Mouse (Mus musculus) spleen, adult 2 months (tissue): ENCODE results near the gene Tgfbr2. TPM values are rescaled to one million over a fixed set of nuclear protein-coding genes. Genes with fewer than 3 reads are reported as not detected.

ENCODE experiments used
- DNase-seq, 2 experiments: peaks; one replicate each; pipeline versions ENCODE4 v3.0.0 to v3.0.0-alpha.2; 2012 to 2021; ENCODE audit warnings: low spot score in 2 of 2, low read depth in 1 of 2
- H3K27ac ChIP-seq: fragments of 200-500 bp; 2 replicates; pipeline ENCODE4 v1.5.1; 2012; ENCODE audit warnings: low read length, inconsistent platforms; ENCODE audit not compliant: insufficient read depth
- H3K27me3 ChIP-seq: fragments of 200-500 bp; 2 replicates; pipeline ENCODE4 v1.6.1; 2012; ENCODE audit warnings: mild to moderate bottlenecking, moderate library complexity, low read length, inconsistent platforms; ENCODE audit not compliant: control insufficient read depth, insufficient read depth
- H3K36me3 ChIP-seq: fragments of 200-500 bp; 2 replicates; pipeline ENCODE4 v1.6.1; 2012; ENCODE audit warnings: mild to moderate bottlenecking, low read length, inconsistent platforms; ENCODE audit not compliant: control insufficient read depth, insufficient read depth
- H3K4me1 ChIP-seq: fragments of 200-500 bp; 2 replicates; pipeline ENCODE4 v1.6.1; 2011; ENCODE audit warnings: inconsistent platforms; ENCODE audit not compliant: control insufficient read depth, insufficient read depth, insufficient read length
- H3K4me3 ChIP-seq: fragments of 200-500 bp; 2 replicates; pipeline ENCODE4 v1.5.1; 2011; ENCODE audit warnings: mild to moderate bottlenecking, inconsistent platforms; ENCODE audit not compliant: insufficient read depth, insufficient read length; ENCODE audit errors: extremely low read depth
- CTCF ChIP-seq: fragments of 200-500 bp; IDR thresholded peaks from 2 replicates; pipeline ENCODE4 v1.5.1; 2011; ENCODE audit warnings: mild to moderate bottlenecking, inconsistent platforms; ENCODE audit not compliant: insufficient read depth, insufficient read length, insufficient replicate concordance; ENCODE audit errors: extremely low read depth
- POLR2A ChIP-seq: fragments of 200-500 bp; IDR thresholded peaks from 2 replicates; pipeline ENCODE4 v1.6.1; 2011; ENCODE audit warnings: low read depth, low read length, inconsistent platforms
- WGBS: fragments of 180-500 bp; shearing (Covaris S2); methylation state at CpG from one replicate; pipeline ENCODE4 v1.1.7; 2018; 5-methylcytosine and 5-hydroxymethylcytosine counted together
- polyA plus RNA-seq: library from polyadenylated mRNA; depleted of rRNA; stranded (reverse); fragments of >200 nt; gene quantifications from 2 replicates; pipeline ENCODE4 v1.2.3, GENCODE M21; 2012

The Tgfbr2 gene
- polyA plus RNA-seq, 1 experiment, result 57.1 TPM

GRCm38 (mm10) chr9:116187181-116187731, 12.1 kb upstream of the Tgfbr2 start:
- H3K36me3 ChIP-seq, result no peaks in the 10 kb centered on the region
- DNase-seq, result no peak
- 75% methylated on average over 10 of the region's 10 CpGs for WGBS

GRCm38 (mm10) chr9:116184903-116185302, 9.7 kb upstream of the Tgfbr2 start:
- no peak for DNase-seq
- Histone ChIP-seq H3K4me3 (no peak overlapping the region), H3K27ac (no peak overlapping the region), H3K36me3 (no peaks in the 10 kb centered on the region), H3K27me3 (no peaks in the 10 kb centered on the region), H3K4me1 (peaks cover 31% of the 10 kb centered on the region; the same call in 1 of the 2 replicates)
- WGBS, result 75% methylated on average over 5 of the region's 5 CpGs
- no peak for TF ChIP-seq POLR2A
- no peak for TF ChIP-seq CTCF

More at GRCm38 (mm10) chr9:116187181-116187731, 12.1 kb upstream of the Tgfbr2 start:
- H3K27ac ChIP-seq, result peak overlapping the region; percentile 15; the same call in 1 of the 2 replicates
- no peak overlapping the region for H3K4me3 ChIP-seq
- TF ChIP-seq POLR2A (no peak), CTCF (no peak)
- H3K27me3 ChIP-seq, result no peaks in the 10 kb centered on the region
- H3K4me1 ChIP-seq, result peaks cover 24% of the 10 kb centered on the region; the same call in 1 of the 2 replicates

DNA sequence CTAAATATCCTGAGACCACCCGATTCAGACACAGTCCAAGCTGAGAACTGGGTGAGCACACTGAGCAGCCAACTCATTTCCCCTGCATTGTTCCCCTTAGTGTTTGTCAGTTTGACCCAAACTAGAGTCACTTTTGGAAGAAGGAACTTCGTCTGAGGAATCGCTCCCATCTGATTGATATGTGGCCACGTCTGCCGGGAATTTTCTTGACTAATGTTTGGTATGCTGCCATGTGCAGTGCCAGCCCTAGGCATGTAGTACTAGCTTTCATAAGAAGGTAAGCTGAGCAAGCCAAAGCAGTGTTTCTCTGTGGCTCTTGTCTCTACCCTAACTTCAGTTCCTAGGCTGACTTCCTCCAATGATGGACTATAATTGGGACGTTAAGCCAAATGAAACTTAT, 7.9 kb upstream of the Tgfbr2 start:
- H3K4me3 ChIP-seq, result no peak overlapping the region
- no peaks in the 10 kb centered on the region for H3K27me3 ChIP-seq
- 86% methylated on average over 6 of the region's 6 CpGs for WGBS
- H3K27ac ChIP-seq, result no peak overlapping the region
- no peak for DNase-seq
- no peaks in the 10 kb centered on the region for H3K36me3 ChIP-seq
- no peak for TF ChIP-seq CTCF
- no peak for TF ChIP-seq POLR2A
- H3K4me1 ChIP-seq, result peaks cover 29% of the 10 kb centered on the region; the same call in 1 of the 2 replicates

DNA sequence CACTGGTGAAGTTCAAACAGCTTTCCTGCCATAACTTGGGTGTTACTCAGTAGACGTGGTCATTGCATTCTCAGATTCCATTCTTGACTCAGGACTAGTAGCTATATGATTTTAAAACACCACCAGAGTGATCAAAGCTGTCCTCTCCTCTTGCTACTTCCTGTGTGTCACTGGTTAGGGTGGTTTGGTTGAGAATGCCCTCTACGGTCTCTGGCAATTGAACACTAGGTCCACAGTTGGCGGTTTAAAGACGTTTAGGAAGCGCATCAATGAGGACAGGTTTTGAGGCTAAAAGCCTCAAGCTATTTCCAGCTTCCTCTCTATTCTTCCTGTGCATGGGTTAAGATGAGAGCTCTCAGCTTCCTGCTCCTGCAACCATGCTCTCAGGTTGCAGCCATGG, 6.4 kb upstream of the Tgfbr2 start:
- TF ChIP-seq POLR2A (no peak), CTCF (no peak)
- H3K27me3 ChIP-seq, result no peaks in the 10 kb centered on the region
- peaks cover 40% of the 10 kb centered on the region; the same call in 1 of the 2 replicates for H3K4me1 ChIP-seq
- H3K27ac ChIP-seq, result 0 out of 2 replicates have a peak overlapping the region, but pooled peaks have one; percentile 2
- H3K4me3 ChIP-seq, result no peak overlapping the region
- DNase-seq, result no peak
- no peaks in the 10 kb centered on the region for H3K36me3 ChIP-seq
- WGBS, result 22% methylated on average over 5 of the region's 5 CpGs

DNA sequence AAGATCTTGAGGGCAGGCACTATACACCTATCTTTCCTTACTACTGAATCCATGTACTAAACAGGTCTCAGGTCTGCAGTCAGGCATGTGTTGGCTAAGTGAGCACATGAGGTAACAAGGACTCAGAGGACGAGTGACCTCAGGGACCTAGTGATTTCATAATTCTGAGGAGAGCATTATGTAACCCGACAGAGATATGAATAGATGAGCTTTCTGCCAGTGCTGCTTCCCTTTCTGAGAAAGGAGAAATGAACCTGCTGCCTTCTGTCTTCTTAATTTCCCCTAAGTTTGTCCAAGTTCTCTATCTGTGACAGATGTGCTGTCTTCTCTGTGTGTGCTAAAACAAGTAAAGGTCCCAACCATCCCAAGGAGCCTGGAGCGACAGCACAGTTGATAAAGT, 3.0 kb upstream of the Tgfbr2 start:
- 26% methylated on average over 3 of the region's 3 CpGs for WGBS

GRCm38 (mm10) chr9:116177108-116177507, 1.9 kb upstream of the Tgfbr2 start:
- no peak overlapping the region for H3K27ac ChIP-seq
- H3K4me1 ChIP-seq, result peaks cover 42% of the 10 kb centered on the region; the same call in 1 of the 2 replicates
- 84% methylated on average over 9 of the region's 9 CpGs for WGBS
- TF ChIP-seq CTCF (no peak), POLR2A (no peak)
- no peak for DNase-seq
- no peaks in the 10 kb centered on the region for H3K36me3 ChIP-seq
- H3K27me3 ChIP-seq, result no peaks in the 10 kb centered on the region
- no peak overlapping the region for H3K4me3 ChIP-seq

More for the DNA sequence above, 3.0 kb upstream of the Tgfbr2 start:
- H3K4me1 ChIP-seq, result peaks cover 42% of the 10 kb centered on the region; the same call in 1 of the 2 replicates
- H3K27me3 ChIP-seq, result no peaks in the 10 kb centered on the region
- TF ChIP-seq POLR2A, result no peak
- TF ChIP-seq CTCF, result no peak
- no peak overlapping the region for H3K4me3 ChIP-seq
- peak overlapping the region; percentile 68 for H3K27ac ChIP-seq
- H3K36me3 ChIP-seq, result no peaks in the 10 kb centered on the region
- peak in 1 of 2 experiments; percentile 57 for DNase-seq

DNA sequence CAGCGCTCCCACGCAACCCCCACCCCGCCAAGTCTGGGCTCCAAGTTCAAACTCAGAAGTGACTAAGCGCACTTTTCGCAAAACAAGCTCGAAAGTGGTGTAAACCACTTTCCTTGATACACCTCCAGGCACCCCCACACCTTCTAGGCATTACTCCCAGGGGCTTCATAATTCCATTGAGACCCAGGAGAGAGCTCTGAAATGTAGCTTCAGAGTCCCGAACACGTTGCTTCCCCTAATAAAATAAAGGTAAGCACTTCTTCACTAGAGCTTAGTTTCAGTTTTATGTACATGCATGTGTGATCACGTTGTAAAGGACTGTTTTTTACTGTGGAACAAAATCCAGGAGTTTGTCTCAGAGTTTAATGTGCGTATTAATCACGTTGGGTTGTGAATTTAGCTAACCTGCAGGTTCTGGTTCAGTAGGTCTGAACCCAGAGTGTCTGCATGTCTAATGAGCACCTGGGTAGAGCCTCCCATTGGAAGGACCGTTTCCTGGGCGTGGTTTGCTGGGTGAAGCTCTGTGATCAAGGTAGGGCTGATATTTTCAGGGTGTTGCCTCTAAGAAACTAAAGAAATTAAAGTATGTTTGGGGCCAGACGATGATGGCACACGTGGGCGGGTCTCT, 442 bp upstream of the Tgfbr2 start:
- DNase-seq, result peak; percentile 84 to 85
- Histone ChIP-seq H3K4me3 (peak overlapping the region; percentile 96), H3K27me3 (no peaks in the 10 kb centered on the region), H3K36me3 (no peaks in the 10 kb centered on the region), H3K27ac (peak overlapping the region; percentile 99), H3K4me1 (peaks cover 36% of the 10 kb centered on the region; the same call in 1 of the 2 replicates)
- 3% methylated on average over 16 of the region's 16 CpGs for WGBS
- TF ChIP-seq POLR2A (peak; percentile 22), CTCF (no peak)
